Mouse (Mus musculus) effector memory CD4-positive, alpha-beta T cell, adult 5 months (primary cell): ENCODE results near the gene Surf1. TPM values are rescaled to one million over a fixed set of nuclear protein-coding genes. Genes with fewer than 3 reads are reported as not detected.

Source experiments
- polyA plus RNA-seq: library from polyadenylated mRNA; unstranded; fragments of 100-300 nt; shearing (Covaris generic); gene quantifications from one replicate; pipeline ENCODE4 v1.2.1, GENCODE M21; 2017

Surf1 gene
- polyA plus RNA-seq, result 73.2 TPM

GRCm38 (mm10) chr2:26915927-26916728 lies at the start of gene Surf1, which contains the start of gene Surf2:
TSS of gene Surf1 (minus strand) at chr2:26916530.
TSS of gene Surf2 (plus strand) at chr2:26916367.

GRCm38 (mm10) chr2:26963923-26964723 lies 47.8 kb upstream of the Surf1 start, which contains the start of gene Rexo4:
TSS of gene Rexo4 (minus strand) at chr2:26964386.

GRCm38 (mm10) chr2:26933304-26934055 lies 17.1 kb upstream of the Surf1 start, which contains the start of the genes Surf4 and Stkld1:
TSS of gene Surf4 (minus strand) at chr2:26933928.
TSS of gene Stkld1 (plus strand) at chr2:26934047.

GRCm38 (mm10) chr2:26910124-26910993 lies 6.0 kb downstream of the Surf1 start, which contains the start of the genes Med22 and Rpl7a:
TSS of gene Med22 (minus strand) at chr2:26910677.
TSS of gene Rpl7a (plus strand) at chr2:26910764.

GRCm38 (mm10) chr2:26902467-26903220 lies 13.7 kb downstream of the Surf1 start, which contains the start of gene Surf6:
TSS of gene Surf6 (minus strand) at chr2:26902879.

GRCm38 (mm10) chr2:26864879-26865278 lies 51.5 kb downstream of the Surf1 start, which contains the start of gene Abo:
TSS of gene Abo (minus strand) at chr2:26864979.

Other genes starting within 250 kb of the Surf1 start
- gene Lcn4, start 245.2 kb downstream of the Surf1 start, polyA plus RNA-seq, result 8.8 TPM
- not detected for gene Abo, start 51.6 kb downstream of the Surf1 start, polyA plus RNA-seq
- 27.7 TPM for gene Surf6, start 13.7 kb downstream of the Surf1 start, polyA plus RNA-seq
- 18.0 TPM for gene Med22, start 5.9 kb downstream of the Surf1 start, polyA plus RNA-seq
- 306 TPM for gene Rpl7a, start 5.8 kb downstream of the Surf1 start, polyA plus RNA-seq
- gene Surf2, start 163 bp downstream of the Surf1 start, polyA plus RNA-seq, result 65.3 TPM
- gene Surf4, start 17.4 kb upstream of the Surf1 start, polyA plus RNA-seq, result 135 TPM
- gene Stkld1, start 17.5 kb upstream of the Surf1 start, polyA plus RNA-seq, result 0.32 TPM
- 35.2 TPM for gene Rexo4, start 47.9 kb upstream of the Surf1 start, polyA plus RNA-seq
- not detected for gene Adamts13, start 56.9 kb upstream of the Surf1 start, polyA plus RNA-seq
- gene Cacfd1, start 93.4 kb upstream of the Surf1 start, polyA plus RNA-seq, result 20.1 TPM
- 3.0 TPM for gene Slc2a6, start 111.5 kb upstream of the Surf1 start, polyA plus RNA-seq
- gene Mymk, start 155.6 kb upstream of the Surf1 start, polyA plus RNA-seq, result not detected
- 0.44 TPM for gene Adamtsl2, start 162.8 kb upstream of the Surf1 start, polyA plus RNA-seq
- gene Fam163b, start 226.0 kb upstream of the Surf1 start, polyA plus RNA-seq, result not detected
- gene Dbh, start 248.7 kb upstream of the Surf1 start, polyA plus RNA-seq, result not detected